Mouse (Mus musculus) erythroblast, adult 5-6 weeks (primary cell): ENCODE results near the gene Mras. TPM values are rescaled to one million over a fixed set of nuclear protein-coding genes. Genes with fewer than 3 reads are reported as not detected.

Experiments
- ATAC-seq: replicated peaks from 2 replicates; pipeline ENCODE4 v1.8.0; 2016; ENCODE audit warnings: moderate number of reproducible peaks, mild to moderate bottlenecking, moderate TSS enrichment, inconsistent platforms; ENCODE audit not compliant: poor library complexity, low FRiP score, severe bottlenecking
- total RNA-seq, 2 experiments: library from RNA; stranded (forward) in 1 of 2; stranded (reverse) in 1 of 2; fragments of 150-400 nt in 1 of 2; fragments of 200-764, 138-1000 nt in 1 of 2; gene quantifications; 2 replicates each; pipeline versions ENCODE4 v1.2.3 to v1.2.4; 2015 to 2017; ENCODE audit warnings: low replicate concordance in 2 of 2

Mras gene
- total RNA-seq, 2 experiments from 2014 or later, result 2.7 TPM; not detected in 1

DNA sequence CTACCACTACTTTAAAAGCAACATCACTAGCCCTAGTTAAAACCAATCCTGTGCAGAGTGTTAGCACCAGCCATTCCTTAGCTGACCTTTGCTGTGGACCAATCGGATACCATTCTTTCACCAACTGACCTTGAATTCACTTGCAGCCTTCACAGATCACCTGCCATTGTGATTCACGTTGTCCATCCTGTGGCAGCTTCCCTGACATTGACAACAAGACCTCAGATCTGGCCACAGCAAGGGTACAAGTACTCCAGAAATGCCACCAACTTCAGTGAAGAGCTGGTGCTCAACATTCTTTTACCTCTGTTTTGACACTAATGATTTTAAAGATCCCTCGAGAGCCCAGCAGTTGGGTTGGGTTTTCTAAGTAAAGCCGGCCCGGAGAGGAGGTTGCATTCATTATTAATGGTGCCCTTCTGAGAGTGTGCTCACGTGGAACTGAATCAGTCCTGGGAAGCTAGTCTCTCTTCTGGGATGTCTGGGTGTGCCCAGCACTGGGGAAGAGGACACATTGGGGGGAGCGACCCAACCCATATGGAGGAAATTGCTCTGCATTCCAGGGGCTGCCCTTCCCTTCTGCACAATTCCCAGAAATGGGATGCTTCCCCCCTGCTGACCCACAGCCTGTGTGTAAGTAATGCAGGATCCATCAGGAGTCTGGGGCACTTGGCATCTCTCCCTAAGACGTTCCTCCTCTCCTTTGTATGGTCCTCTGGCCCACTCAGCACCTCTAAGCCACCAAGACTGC, 17.1 kb downstream of the Mras start:
- no peak for ATAC-seq

DNA sequence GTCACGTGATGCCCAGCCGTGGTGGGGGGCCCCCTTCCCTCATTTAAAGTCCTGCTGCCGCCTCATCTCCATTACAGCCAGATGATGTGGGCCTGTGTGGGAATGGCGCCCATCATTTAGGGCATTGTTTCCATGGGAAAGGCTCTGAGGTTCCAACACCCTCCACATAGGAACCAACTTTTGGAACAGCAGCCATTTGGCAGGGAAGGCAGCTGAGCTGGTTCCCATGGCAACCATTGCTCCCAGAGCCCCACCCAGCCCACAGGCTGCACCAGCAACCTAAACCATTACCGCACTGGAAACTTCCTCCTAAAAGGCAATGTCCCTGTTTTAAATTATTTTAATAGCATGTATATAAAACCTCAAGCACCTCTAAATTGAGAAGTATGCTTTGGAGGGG, 18.8 kb downstream of the Mras start:
- no peak for ATAC-seq

DNA sequence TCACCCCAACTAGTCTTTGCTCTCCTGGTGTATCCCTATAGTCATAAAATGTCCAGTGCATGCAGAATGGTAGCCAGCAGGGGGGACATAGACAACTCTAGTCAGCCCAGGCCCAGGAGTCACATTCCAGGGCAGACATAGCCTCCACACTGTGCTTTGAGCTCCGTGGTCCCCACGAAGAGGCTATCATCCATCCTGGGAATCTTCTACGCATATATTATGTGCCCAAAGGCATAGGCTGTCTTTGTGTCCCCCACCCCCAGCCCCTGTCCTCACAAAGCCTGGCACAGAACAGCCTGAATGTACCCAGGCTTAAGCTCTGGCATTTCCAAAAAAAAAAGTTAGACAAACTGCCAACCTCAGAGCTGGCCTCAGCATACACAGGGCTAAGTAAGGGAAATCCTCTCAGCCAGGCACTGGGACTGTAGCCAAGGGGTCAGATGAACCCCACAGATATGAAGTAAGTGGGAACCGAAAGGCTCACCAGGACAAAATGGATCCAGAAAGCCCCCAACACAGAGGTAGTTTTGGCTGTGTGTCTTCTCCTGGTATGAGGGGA, 19.8 kb downstream of the Mras start:
- ATAC-seq, result no peak

DNA sequence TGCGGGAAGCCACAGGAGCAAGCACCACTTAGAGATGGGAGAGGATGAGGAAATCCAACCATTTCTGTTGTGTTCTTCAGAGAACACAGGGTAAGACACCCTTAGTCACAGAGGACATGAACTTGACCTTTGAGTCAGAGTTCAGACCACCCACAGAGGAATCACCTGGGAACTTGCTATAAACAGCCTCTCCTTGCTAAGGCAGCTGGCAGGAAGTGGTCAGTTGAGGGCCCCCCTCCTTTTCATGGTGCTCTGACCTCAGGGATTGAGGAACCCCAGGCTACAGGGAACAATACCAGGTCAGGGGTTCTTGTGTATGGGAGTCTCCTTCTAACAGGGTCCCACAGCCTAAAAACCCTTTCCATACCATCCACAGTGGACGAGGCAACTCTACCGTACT, 20.4 kb downstream of the Mras start:
- no peak for ATAC-seq

DNA sequence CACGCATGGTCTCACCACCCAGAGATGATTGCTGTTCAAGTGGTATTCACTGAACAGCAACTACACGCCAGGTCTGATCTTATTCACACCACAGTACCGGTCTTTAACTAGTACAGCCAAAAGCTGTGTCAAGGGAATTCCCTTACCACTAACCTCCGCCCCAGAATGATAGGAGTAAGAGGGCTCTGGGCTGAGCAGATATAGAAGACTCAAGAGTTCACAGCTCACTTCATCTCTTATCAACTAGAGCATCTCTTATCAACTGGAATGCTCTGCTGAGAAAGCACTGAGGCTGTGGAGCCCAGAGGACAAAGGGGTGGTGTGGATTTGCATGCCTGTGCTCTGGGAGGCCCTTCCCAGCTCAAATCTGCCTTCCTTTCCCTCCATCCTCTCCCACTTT, 25.4 kb downstream of the Mras start:
- ATAC-seq, result no peak

DNA sequence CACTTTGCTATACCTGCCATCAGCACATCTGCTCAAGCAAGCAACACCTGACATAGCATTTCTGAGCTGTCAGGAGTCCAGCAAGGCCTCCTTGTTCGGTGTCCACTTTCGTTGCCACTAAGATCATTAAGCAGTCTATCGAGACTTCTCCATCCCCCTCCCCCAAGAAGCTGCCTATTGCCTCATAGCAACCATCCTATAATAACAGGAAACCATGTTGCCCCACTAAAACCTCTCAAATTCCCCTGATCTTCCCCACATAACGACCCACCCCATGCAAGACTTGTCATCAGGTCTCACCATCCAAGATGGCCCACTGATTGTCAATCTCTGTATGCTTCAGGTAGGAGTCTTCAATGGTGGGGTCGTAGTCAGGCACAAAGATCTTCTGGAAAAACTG, 26.1 kb downstream of the Mras start:
- no peak for ATAC-seq

DNA sequence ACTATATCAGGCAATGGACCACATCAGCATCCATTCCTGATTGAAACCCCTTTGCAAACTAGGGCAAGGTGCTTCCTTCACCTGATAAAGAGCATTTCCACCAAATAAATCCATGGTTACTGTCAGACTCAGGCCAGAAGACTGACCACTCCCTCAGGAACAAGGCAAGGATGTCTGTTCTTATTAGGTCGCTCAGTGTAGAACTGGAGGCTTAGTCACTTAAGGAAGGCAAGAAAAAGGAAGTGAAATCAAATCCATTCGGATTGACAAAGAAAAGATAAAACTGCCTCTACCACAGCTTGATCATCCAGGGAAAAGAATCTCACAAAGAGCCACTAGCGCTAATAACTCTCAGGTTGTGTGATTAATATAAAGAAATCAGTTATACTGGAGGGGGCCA, 27.9 kb downstream of the Mras start:
- no peak for ATAC-seq

DNA sequence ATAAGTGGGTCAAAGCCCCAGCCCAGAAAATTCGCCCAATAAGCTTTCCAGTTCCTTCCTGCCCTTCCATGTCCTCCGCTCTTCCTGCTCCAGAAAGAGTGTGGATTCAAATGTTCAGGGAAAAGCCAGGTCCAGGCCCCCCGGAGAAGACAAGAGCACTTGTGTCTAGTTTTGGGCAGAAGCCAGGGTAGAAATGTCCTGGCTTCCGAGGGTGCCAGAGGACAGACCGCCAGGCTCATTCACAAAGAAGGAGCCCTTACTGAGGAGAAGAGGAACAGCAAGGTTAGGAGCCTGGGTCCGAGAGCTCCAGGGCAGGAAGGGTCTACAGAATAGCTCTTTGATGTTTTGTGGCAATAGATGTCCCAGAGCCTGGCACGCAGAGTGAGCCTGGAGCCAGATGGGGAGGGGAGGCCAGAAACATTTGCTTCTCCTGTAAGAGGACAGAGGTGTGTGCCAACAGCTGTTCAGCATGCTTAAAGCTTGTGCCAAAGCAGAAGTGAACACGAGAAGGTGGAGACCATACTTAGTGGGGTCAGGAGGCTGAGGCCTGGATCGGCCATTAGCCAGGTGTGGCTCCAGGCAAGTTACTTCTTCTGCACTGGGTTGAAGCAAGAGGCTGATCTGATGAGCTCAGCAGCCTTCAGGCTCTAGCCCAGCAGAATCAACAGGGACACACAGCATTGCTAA, 35.8 kb downstream of the Mras start:
- ATAC-seq, result no peak

DNA sequence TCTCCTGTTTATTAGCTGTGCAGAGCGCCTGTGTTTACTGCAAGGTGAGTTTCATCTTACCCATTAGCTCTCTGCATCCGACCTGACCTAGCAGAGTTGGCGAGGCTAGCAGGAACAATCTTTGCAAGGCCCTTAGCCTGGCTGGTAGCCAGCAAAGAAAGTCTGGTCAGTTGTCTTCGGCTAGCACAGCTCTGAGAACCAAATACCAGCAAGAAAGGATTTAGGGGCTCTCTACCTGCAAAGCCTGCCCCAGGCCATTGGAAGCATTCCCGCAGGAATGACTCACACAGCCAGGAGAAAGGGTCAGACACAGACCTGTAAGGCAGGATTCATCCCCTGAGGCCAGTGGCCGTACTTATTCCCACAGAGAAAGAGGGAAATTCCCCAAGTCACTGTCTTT, 36.4 kb downstream of the Mras start:
- ATAC-seq, result no peak

DNA sequence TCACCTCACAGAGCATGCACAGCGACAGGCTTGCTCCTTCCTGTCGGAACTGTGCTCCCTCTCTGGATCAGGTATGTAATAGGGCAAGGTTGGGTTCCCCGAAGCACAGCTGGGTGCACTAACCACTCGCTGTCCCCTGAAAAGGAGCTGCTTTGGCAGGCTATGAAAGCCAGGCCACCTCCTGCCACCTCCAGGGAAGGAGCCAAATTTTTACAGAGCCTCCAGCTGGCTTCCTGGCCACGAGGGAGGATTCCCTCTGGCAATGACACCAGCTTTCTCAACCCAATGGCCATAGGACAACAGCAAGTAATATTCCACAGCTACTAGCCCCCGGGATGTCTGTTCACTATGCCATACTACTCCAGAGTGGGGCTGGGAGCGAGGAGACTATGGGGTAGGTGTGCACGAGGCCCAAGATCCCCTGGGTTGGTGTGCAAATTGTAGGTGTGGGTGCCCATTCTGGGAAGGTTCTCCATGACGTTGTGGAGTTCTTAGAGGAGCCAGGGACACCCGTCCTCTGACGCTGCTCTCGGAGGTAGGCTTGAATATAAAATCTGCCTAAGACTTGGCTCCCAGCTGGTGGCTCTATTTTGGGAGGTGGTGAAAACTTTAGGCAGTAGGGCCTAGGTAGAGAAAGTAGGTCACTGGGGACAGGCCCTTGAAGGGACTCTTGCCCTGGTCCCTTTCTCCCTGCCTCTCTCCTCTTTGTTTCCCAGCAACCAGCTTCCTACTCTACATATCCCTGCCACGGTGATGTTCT, 39.9 kb downstream of the Mras start:
- ATAC-seq, result no peak

DNA sequence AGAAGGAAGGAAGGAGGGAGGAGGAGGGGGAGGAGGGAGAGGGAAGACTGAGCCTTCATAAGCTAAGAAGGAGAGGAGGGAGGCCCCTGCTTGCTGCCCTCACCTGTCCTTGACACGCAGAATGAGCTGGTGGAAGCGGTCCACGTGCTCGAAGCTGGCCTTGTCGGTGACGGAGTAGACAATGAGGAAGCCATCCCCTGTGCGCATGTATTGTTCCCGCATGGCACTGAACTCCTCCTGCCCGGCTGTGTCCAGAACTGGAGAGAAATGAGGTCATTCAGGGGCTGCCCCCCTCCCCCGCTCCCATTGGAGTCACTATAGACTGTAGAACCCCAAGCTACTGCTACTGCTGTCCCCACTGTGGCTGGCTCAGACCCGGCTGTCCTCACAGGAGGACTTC, 42.8 kb downstream of the Mras start:
- ATAC-seq, result no peak

DNA sequence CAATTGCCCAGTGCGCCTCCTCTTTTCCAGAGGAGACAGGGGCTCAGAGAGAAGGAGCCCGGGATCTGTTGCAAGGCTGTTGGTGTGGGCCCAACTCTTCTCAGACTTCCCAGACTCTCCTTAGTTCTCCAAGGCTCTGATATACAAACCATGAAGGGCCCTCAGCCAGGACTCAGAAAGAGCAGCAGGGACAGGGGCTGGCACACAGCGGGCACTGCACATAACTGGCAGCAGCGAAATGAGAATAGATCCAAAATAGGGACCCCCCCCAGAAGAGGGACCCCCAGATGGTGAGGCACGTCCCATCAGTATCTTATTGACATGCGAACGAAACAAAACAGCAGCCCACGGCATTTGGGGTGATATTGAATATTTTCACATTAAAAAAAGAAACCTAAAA, 44.0 kb downstream of the Mras start:
- no peak for ATAC-seq

DNA sequence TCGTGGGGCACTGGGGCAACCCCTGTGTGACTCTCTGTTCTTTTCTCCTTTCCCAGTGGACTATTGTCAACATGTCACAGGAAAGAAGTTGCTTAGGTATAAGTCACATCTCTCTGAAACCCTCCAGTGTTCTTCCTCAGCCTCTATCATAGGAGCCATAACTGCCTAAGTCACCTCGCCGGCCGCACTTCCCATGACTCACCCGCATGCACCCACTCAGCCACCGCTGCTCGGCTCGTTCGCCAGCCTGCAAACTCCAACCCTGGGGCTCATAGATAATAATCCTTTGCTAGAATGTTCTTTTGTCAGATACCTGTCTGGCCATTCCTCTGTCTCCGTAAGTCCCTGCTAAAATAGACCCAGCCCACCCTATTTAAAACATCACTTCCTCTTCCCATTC, 45.6 kb downstream of the Mras start:
- ATAC-seq, result no peak

DNA sequence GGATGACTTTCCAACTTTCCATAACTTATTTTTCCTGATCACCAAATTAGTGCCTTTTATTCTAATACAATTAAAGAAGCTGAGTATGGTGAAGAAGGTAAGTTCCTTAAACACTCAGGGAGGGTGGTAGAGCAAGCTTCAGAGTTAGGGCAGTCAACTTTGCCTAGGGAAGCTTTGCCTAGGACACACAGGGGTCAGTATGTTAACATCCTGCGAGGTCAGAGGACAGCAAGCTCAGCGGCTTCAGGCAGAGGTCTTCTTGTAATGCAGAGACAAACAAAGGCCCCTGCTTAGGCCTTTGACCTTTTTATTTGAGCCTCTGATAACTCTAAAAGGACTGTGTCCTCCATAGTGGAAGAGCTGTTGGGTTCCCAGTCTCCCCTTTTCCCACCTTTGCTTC, 46.5 kb downstream of the Mras start:
- no peak for ATAC-seq

DNA sequence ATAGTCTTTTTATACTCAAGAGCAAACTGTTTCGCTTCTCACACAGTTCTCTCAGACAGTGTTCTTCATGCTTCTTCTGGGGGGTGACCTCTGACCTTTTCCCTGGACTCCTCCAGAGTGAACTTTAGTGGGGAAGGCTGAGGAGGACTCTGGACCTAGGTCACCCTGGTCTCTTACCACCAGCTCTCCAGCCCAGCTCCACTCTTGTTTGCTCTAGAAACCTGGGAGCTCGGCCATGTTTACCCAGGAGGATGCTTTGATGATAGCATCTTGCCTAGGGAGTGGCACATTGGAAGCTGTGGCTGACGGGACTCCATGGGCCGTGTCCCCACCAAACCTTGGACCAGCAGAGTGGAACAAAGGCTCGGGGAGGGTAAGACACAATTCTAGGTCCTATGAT, 47.0 kb downstream of the Mras start:
- ATAC-seq, result no peak

DNA sequence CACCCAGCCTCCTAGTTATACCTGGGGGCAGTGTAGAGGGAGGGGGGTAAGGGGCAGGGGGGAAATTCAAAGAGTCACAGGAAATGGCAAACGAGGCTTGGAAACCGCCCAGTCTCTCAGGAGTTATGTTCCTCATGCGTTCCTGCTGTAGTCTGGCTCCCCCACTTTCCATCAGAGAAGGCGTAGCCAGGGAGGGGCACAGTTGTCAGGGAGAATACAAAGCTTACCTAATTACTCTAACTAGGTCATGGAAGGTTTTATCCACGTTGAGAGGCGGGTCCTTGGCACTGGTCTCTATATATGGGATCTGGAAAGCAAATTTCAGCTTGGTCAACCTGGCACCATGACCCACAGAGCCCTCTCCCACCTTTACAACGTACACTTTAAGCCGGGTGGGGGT, 47.7 kb downstream of the Mras start:
- no peak for ATAC-seq

DNA sequence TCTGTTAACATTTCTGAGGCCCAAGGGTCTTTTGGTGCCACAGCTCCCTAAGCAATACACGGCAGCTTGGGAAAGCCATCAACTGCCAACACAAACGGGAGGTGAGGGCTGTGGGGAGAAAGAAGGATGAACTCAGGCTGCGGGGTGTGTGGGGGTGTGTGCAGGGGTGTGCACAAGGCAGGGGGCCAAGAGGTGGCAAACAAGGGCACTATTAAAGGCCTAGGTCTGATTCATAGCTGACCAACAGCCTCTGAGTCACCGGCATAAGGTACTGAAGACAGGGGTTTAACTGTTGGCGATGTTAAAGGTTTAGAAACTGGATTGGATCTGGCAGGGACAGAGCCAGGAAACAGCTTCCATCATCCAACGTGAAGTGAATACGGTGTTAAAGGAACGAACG, 48.3 kb downstream of the Mras start:
- ATAC-seq, result no peak

DNA sequence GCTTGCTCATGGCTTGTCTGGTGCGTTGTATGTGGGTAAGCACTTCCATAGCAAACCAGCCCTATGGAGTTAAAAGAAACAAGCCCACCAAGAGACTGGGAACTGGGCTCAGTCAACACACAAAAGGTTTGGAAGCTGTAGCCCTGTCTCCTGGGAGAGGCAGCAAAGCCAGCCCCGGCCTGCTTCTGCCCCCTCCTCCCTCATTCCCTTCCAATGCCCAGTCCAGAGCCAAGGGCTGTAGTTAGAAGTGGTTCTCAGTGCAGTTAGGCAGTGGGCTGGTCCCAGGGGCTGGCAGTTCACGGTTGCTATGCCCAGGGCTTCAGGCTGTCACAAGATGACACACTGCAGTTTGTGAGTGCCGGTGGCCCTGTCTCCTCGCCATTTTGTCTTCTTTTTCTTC, 49.1 kb downstream of the Mras start:
- ATAC-seq, result no peak

DNA sequence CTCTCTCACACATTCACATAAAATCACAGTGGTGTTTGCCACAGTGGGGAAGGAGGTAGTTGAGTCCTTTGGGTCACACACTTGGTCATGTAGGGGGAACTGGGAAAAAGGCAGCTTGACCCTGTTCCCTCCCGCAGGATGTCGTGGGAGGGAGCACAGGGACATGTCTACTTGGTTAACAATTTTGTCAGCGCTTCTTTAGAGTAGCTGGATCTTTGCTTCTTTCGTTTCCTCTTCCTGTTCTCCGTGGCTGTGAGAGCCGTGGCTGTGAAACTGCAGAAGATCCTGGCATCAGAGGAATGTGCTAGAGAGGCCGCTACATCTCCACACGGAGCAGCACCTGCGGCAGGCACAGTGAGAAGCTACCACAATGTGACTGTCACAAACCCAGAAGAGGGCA, 54.6 kb downstream of the Mras start:
- ATAC-seq, result no peak

DNA sequence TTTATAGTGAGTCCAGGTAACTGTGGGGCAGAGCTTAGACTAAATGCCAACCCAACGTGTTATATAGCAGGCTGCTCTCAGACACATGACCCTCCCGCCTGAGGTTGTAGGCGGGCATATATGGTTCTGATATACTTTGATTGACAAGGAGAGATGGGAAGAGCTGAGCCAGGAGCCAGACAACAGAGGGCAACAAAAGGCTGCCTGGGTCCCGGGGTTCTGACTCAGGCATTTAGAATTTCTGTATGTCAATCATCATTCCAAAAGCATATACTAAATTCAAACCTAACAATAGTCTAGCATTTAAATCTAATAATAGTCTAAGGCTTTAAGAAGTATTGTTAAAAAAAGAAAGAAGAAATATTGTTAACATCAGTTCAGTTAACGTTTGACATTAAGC, 58.0 kb downstream of the Mras start:
- no peak for ATAC-seq
